19 mouse cellular contexts compared by ENCODE assay signal in the genomic region with DNA sequence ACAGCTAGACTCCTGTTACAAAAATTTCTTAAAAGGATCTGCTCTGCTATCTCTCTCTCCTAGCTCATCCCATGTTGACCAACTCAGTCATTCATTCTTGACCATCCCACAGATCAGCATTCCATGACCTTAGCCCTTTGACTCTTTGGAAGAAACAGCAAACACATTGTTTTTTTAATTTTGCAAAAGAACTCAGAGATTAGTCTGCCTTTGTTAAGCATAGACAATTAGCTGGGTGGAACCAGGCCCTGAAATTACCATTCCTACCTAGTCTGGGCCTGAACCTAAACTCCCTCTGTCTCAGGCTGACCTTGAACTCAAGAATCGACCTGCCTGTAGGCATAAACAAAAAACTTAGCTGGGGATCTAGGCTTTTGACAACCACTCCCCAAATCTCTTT. TPM values are rescaled to one million over a fixed set of nuclear protein-coding genes. Genes with fewer than 3 reads are reported as not detected.
"Had no signal": no experiment of that assay in that cellular context is flagged by ENCODE, and none has a peak within 500 bp of the region (broad histone marks: within the 10 kb centered on the region; RNA-seq: fewer than 3 reads in every experiment).

No protein-coding gene starts in this region.

- H3K4me1 ChIP-seq: midbrain, embryonic 13.5 days; midbrain, embryonic 15.5 days; neural tube, embryonic 12.5 days; stomach, embryonic 15.5 days had no signal

- H3K9me3 ChIP-seq: midbrain, embryonic 13.5 days; midbrain, embryonic 15.5 days; neural tube, embryonic 12.5 days; stomach, embryonic 15.5 days had no signal

- H3K27ac ChIP-seq: midbrain, embryonic 13.5 days; midbrain, embryonic 15.5 days; neural tube, embryonic 12.5 days; stomach, embryonic 15.5 days; stomach, postnatal 0 days had no signal

- H3K4me2 ChIP-seq: lung, embryonic 14.5 days; midbrain, embryonic 11.5 days; midbrain, embryonic 13.5 days; midbrain, embryonic 15.5 days; neural tube, embryonic 12.5 days; stomach, embryonic 15.5 days had no signal

- DNase-seq: lung, adult 18-20 months; lung, embryonic 14.5 days; lung, postnatal 10 days; lung, postnatal 4 days; right cerebral cortex, postnatal 14 days; thymus, adult 2 months; thymus, postnatal 25 days had no signal

- H3K27me3 ChIP-seq: midbrain, embryonic 13.5 days; midbrain, embryonic 15.5 days; neural tube, embryonic 12.5 days; stomach, embryonic 15.5 days had no signal

- H3K4me3 ChIP-seq: midbrain, embryonic 13.5 days; midbrain, embryonic 15.5 days; neural tube, embryonic 12.5 days; stomach, embryonic 15.5 days had no signal

- ATAC-seq: midbrain, embryonic 13.5 days; midbrain, embryonic 15.5 days had no signal

- H3K9ac ChIP-seq: lung, embryonic 14.5 days; midbrain, embryonic 13.5 days; midbrain, embryonic 15.5 days; neural tube, embryonic 12.5 days; stomach, embryonic 15.5 days had no signal

- H3K36me3 ChIP-seq: midbrain, embryonic 13.5 days; midbrain, embryonic 15.5 days; neural tube, embryonic 12.5 days; stomach, embryonic 15.5 days had no signal

RNA-seq across cellular contexts. Expression of a gene that starts 38.8 kb away (rescaled TPM):
- total RNA-seq: midbrain, postnatal 0 days; monocyte, adult 5-6 weeks; neutrophil, adult 5-6 weeks had no signal
- polyA plus RNA-seq: lung, embryonic 14.5 days; lung, embryonic 16.5 days; midbrain, embryonic 11.5 days; midbrain, embryonic 15.5 days; midbrain, postnatal 0 days; neural tube, embryonic 14.5 days; spleen, adult 2 months; stomach, embryonic 15.5 days had no signal
